20 mouse cellular contexts compared by ENCODE assay signal in genomic region chr2:8338271-8338670, GRCm38 (mm10).
A peak's percentile ranks its signal among the peaks of the same experiment; 100 is the strongest.
DNase-seq lines count a peak whose midpoint lies in the region; ATAC-seq and TF ChIP-seq lines count a peak whose summit lies in the region.
"Had no signal": no experiment of that assay in that cellular context is flagged by ENCODE, and none has a peak within 500 bp of the region (broad histone marks: within the 10 kb centered on the region; RNA-seq: fewer than 3 reads in every experiment).

No protein-coding gene starts in this region.

- H3K9me3 ChIP-seq in embryonic facial prominence, embryonic 14.5 days (ENCODE audit: control insufficient read depth, low read length): no peaks in the 10 kb centered on the region
- H3K9me3 ChIP-seq: embryonic facial prominence, embryonic 15.5 days; heart, embryonic 10.5 days; hindbrain, embryonic 10.5 days; midbrain, embryonic 12.5 days had no signal

- peak overlapping the region; percentile 70 for H3K27ac ChIP-seq in layer of hippocampus, adult 2 months
- no peak overlapping the region for H3K27ac ChIP-seq in embryonic facial prominence, embryonic 14.5 days (replicated peaks; ENCODE audit: low read depth, low read length)
- H3K27ac ChIP-seq: embryonic facial prominence, embryonic 15.5 days; heart, embryonic 10.5 days; hindbrain, embryonic 10.5 days; kidney, postnatal 0 days; liver, embryonic 14.5 days; midbrain, embryonic 12.5 days; stomach, postnatal 0 days had no signal

- no peak overlapping the region for H3K9ac ChIP-seq in embryonic facial prominence, embryonic 14.5 days (ENCODE audit: low read depth, low read length)
- H3K9ac ChIP-seq: embryonic facial prominence, embryonic 15.5 days; liver, embryonic 14.5 days; midbrain, embryonic 12.5 days had no signal

- no peak overlapping the region for H3K4me2 ChIP-seq in embryonic facial prominence, embryonic 14.5 days (ENCODE audit: low read depth, low read length)
- H3K4me2 ChIP-seq: embryonic facial prominence, embryonic 15.5 days; midbrain, embryonic 12.5 days had no signal

- no peaks in the 10 kb centered on the region for H3K36me3 ChIP-seq in embryonic facial prominence, embryonic 14.5 days (ENCODE audit: control insufficient read depth, insufficient read depth, low read length)
- H3K36me3 ChIP-seq: embryonic facial prominence, embryonic 15.5 days; heart, embryonic 10.5 days; hindbrain, embryonic 10.5 days; midbrain, embryonic 12.5 days had no signal

- WGBS in embryonic facial prominence, embryonic 14.5 days: 60% methylated on average over 7 of the region's 7 CpGs

- no peak for ATAC-seq in embryonic facial prominence, embryonic 14.5 days (ENCODE audit: low read depth)
- ATAC-seq: Patski had no signal

- H3K4me3 ChIP-seq in layer of hippocampus, adult 2 months: no peak overlapping the region
- no peak overlapping the region for H3K4me3 ChIP-seq in embryonic facial prominence, embryonic 14.5 days (ENCODE audit: low read depth, low read length)
- H3K4me3 ChIP-seq: embryonic facial prominence, embryonic 15.5 days; heart, embryonic 10.5 days; hindbrain, embryonic 10.5 days; midbrain, embryonic 12.5 days had no signal

- H3K27me3 ChIP-seq in embryonic facial prominence, embryonic 14.5 days (replicated peaks; ENCODE audit: control insufficient read depth, insufficient read depth, low read length): no peaks in the 10 kb centered on the region
- H3K27me3 ChIP-seq: embryonic facial prominence, embryonic 15.5 days; midbrain, embryonic 12.5 days had no signal

- DNase-seq in cerebellum, postnatal 10 days: peak; percentile 45 to 59
- DNase-seq in cerebellum, adult 9-11 months: no peak
- DNase-seq in layer of hippocampus, adult 2 months (ENCODE audit: low spot score in 2 of 2): no peak
- no peak for DNase-seq in layer of hippocampus, postnatal 10 days (ENCODE audit: low spot score in 2 of 2)
- DNase-seq in embryonic facial prominence, embryonic 14.5 days (ENCODE audit: low spot score): peak; percentile 1
- DNase-seq in retina, postnatal 1 day: peak; percentile 4
- DNase-seq in lung, postnatal 14 days: no peak
- no peak for DNase-seq in thymus, adult 18-20 months
- DNase-seq: adrenal gland, postnatal 10 days; cerebellum, adult 18-20 months; kidney, adult 18-20 months; thymus, postnatal 25 days had no signal

- no peak for TF ChIP-seq CTCF in layer of hippocampus, adult 2 months (conservative IDR thresholded peaks at IDR 0.05)

- H3K4me1 ChIP-seq in embryonic facial prominence, embryonic 14.5 days (ENCODE audit: control insufficient read depth, insufficient read depth, low read length): no peaks in the 10 kb centered on the region
- H3K4me1 ChIP-seq: embryonic facial prominence, embryonic 15.5 days; heart, embryonic 10.5 days; hindbrain, embryonic 10.5 days; midbrain, embryonic 12.5 days had no signal

Comparison
In these comparisons a context has a peak if more than half of its experiments do, and no peak if none do; other contexts are left out.
1. DNase-seq: peak in cerebellum, postnatal 10 days (2 of 2), embryonic facial prominence, embryonic 14.5 days (single experiment) and retina, postnatal 1 day (single experiment); none in cerebellum, adult 9-11 months (single experiment), layer of hippocampus, adult 2 months (0 of 2), layer of hippocampus, postnatal 10 days (0 of 2), lung, postnatal 14 days (single experiment) and thymus, adult 18-20 months (0 of 2).